Mouse (Mus musculus) liver, embryonic 14.5 days (tissue): ENCODE results near the gene Cyp4f40.

Source experiments
- CTCF ChIP-seq: IDR thresholded peaks from 2 replicates; pipeline ENCODE4 v1.5.1; 2016; ENCODE audit warnings: antibody characterized with exemption, low read depth, control low read depth
- EP300 ChIP-seq: IDR thresholded peaks from 2 replicates; pipeline ENCODE4 v1.6.1; 2016; ENCODE audit warnings: antibody characterized with exemption, low read depth

DNA sequence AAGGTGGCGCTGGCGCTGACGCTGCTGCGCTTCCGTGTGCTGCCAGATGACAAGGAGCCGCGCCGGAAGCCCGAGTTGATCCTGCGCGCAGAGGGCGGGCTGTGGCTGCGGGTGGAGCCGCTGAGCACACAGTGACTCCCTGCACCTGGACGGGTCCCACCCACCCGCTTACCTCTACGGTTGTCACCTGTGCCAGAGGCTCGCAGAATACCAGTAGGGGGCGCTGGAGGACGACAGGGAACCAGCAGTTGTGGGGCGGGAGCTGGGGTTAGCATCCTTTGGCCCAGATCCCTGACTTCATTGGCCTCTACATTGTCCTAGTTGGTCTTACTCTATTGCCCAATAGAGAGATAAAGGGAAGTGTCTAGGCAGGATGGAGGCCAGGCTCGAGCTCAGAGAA lies 44.1 kb downstream of the Cyp4f40 start:
- peak; percentile 55 for TF ChIP-seq CTCF
- no peak for TF ChIP-seq EP300
